Mouse (Mus musculus) embryonic facial prominence, embryonic 14.5 days (tissue): ENCODE data around the gene Mpv17l2. TPM values are rescaled to one million over a fixed set of nuclear protein-coding genes. Genes with fewer than 3 reads are reported as not detected.

Experiments
- ATAC-seq: fragments of 200-750 bp; cut with Nextera tagmentation; 2 replicates; pipeline ENCODE4 v1.8.0; 2017; ENCODE audit warnings: low read depth, moderate number of reproducible peaks, moderate TSS enrichment
- DNase-seq: peaks from one replicate; pipeline ENCODE4 v3.0.0-alpha.2; 2015; ENCODE audit warnings: low spot score
- H3K27ac ChIP-seq: fragments of 300-500 bp; sonication (generic); replicated peaks from 2 replicates; pipeline ENCODE4 v1.5.1; 2014; ENCODE audit warnings: low read depth, mild to moderate bottlenecking, low read length, moderate library complexity
- H3K27me3 ChIP-seq: fragments of 300-500 bp; sonication (generic); replicated peaks from 2 replicates; pipeline ENCODE4 v1.6.1; 2014; ENCODE audit warnings: low read length; ENCODE audit not compliant: control insufficient read depth, insufficient read depth
- H3K36me3 ChIP-seq: fragments of 300-500 bp; sonication (generic); 2 replicates; pipeline ENCODE4 v1.6.1; 2014; ENCODE audit warnings: low read length, mixed read lengths; ENCODE audit not compliant: control insufficient read depth, insufficient read depth
- H3K4me1 ChIP-seq: fragments of 300-500 bp; sonication (generic); 2 replicates; pipeline ENCODE4 v1.6.1; 2014; ENCODE audit warnings: antibody characterized with exemption, low read length; ENCODE audit not compliant: control insufficient read depth, insufficient read depth
- H3K4me2 ChIP-seq: fragments of 300-500 bp; sonication (generic); 2 replicates; pipeline ENCODE4 v1.6.1; 2014; ENCODE audit warnings: low read depth, mild to moderate bottlenecking, low read length, moderate library complexity, mixed read lengths
- H3K4me3 ChIP-seq: fragments of 300-500 bp; sonication (generic); 2 replicates; pipeline ENCODE4 v1.5.1; 2014; ENCODE audit warnings: low read depth, mild to moderate bottlenecking, low read length
- H3K9ac ChIP-seq: fragments of 300-500 bp; sonication (generic); 2 replicates; pipeline ENCODE4 v1.6.1; 2014; ENCODE audit warnings: low read depth, mild to moderate bottlenecking, low read length, moderate library complexity, mixed read lengths
- H3K9me3 ChIP-seq: fragments of 300-500 bp; sonication (generic); 2 replicates; pipeline ENCODE4 v1.6.1; 2016; ENCODE audit warnings: low read length; ENCODE audit not compliant: control insufficient read depth
- WGBS: fragments of 180-500 bp; shearing (Covaris S2); extraction: QIAGEN DNeasy Blood & Tissue Kit; methylation state at CpG from one replicate; pipeline ENCODE4 v1.1.7; 2014; 5-methylcytosine and 5-hydroxymethylcytosine counted together
- polyA plus RNA-seq: library from polyadenylated mRNA; unstranded; fragments of >200 nt; fragmentation: Nextera tagmentation; extraction: Ambion mirVana; gene quantifications from 2 replicates; pipeline ENCODE4 v1.2.1, GENCODE M21; 2014

Mpv17l2 gene
- polyA plus RNA-seq, 1 experiment from 2014 or later = 34.2 TPM

DNA sequence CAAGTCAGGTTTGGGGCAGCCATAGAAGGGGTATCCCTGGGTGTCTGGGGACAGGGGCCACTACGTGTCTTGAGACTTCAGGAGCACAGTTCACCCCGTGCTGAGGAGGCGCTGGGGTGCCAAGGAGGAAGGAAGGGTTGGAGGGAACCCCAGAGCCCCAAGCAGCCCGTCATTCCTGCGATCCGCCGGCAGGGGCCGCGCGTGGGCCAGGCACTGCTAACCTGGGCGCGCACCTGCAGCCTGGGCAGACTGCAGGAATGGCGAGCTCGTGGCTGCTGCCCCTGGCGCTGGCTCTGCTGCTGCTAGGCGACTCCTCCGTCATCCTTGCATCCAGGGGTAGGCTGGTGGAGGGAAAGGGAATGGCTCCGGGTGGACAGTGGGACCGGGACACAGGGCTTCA, 42.4 kb downstream of the Mpv17l2 start, which contains the start of gene Gm3336:
Gene Gm3336 (plus strand): TSS at position 247 of the 400 bp plus-strand sequence.
- Histone ChIP-seq H3K4me1 (no peaks in the 10 kb centered on the region), H3K36me3 (no peaks in the 10 kb centered on the region), H3K4me3 (no peak within 1 kb of the TSS), H3K4me2 (no peak within 1 kb of the TSS), H3K9me3 (no peaks in the 10 kb centered on the region), H3K27me3 (no peaks in the 10 kb centered on the region), H3K27ac (no peak within 1 kb of the TSS), H3K9ac (0 out of 2 replicates have a peak within 1 kb of the TSS, but pooled peaks have one; percentile 25)
- peak; percentile 19 for DNase-seq
- peak; percentile 32; the same call in 1 of the 2 replicates for ATAC-seq
- WGBS = 4% methylated on average over 11 of the region's 19 CpGs

DNA sequence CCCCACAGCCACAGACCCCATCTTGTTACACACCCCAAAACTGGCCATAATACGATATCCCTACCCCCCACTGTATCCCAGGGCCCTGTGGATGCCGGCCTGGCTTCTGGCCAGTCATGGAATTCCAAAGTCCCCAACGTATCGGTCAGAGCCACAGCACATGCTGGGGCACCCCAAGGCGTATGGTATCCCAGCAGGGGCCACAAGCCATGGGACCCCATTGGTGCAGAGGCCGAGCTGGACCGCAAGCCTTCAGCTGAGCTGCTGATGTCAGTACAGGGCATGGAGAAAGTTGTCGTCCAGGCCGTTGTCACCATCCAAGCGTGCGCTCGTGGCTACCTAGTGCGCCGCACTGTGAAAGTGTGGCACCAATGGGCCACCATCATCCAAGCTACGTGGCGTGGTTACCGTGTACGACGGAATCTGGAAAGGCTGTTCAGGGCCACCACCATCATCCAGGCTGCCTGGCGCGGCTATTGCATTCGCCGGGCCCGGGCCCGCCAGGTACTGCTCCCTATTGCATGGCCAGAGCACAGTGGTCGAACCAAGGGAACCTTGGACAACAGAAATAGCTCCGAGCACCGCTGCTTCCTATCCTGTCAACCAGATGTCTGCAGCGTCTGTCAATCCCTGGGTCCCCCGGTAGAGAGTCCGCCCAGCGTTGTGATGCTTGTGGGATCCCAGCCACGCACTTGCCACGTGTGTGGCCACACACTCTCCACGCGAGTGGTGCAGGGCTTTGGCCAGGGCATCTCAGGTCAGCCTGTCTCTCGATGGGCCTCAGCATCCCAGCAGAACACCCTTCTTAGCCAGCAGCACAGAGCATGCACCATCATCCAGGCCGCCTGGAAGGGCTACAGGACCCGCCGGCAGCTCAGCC, 44.0 kb downstream of the Mpv17l2 start:
- Histone ChIP-seq H3K4me3 (no peak overlapping the region), H3K9ac (no peak overlapping the region), H3K4me2 (no peak overlapping the region), H3K27me3 (no peaks in the 10 kb centered on the region), H3K4me1 (no peaks in the 10 kb centered on the region), H3K9me3 (no peaks in the 10 kb centered on the region), H3K27ac (no peak overlapping the region), H3K36me3 (no peaks in the 10 kb centered on the region)
- ATAC-seq (no peak), DNase-seq (no peak)
- 86% methylated on average over 38 of the region's 40 CpGs for WGBS

DNA sequence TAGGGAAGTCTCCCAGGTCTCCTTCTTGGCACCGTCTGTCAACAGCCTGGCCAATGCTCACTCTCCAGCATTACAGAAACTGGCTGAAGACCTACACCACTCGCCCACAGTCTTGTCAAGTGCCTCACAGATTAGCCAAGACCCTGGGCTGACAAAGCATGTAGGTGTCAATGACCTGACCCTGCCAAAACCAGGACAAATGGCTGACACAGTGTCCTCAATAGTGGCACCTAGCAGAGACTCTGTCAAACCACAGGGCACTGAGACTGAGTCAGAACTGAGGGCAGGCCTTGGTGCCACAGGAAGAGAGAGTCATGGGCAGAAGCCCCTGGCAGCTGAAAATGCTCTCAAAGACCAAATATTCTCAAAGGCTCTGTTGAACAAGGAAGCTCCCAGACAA, 45.7 kb downstream of the Mpv17l2 start:
- Histone ChIP-seq H3K9ac (no peak overlapping the region), H3K36me3 (no peaks in the 10 kb centered on the region), H3K4me1 (no peaks in the 10 kb centered on the region), H3K27ac (no peak overlapping the region), H3K4me3 (no peak overlapping the region), H3K4me2 (no peak overlapping the region), H3K27me3 (no peaks in the 10 kb centered on the region), H3K9me3 (no peaks in the 10 kb centered on the region)
- ATAC-seq (no peak), DNase-seq (no peak)
- WGBS = 77% methylated on average over 2 of the region's 2 CpGs

DNA sequence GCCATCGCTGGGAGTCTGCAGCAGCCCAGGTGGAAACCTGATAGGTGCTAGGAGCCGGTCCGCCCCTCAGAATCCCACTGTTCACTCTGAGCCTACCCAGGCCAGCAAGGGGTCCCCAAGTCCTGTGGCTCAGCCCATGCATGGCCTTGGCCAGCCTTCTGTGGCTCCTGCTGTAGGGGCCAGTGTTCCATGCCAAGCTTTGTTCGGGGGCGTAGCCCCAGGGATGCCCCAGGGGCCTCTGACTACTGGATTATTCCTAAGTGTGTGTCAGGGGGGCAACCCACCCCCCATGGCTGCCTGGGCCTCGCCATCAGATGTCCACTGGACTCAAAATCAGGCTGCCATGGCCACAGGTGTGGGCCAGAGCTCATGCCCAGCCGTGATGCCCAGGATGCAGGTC, 46.8 kb downstream of the Mpv17l2 start:
- Histone ChIP-seq H3K4me2 (no peak overlapping the region), H3K27me3 (no peaks in the 10 kb centered on the region), H3K4me3 (no peak overlapping the region), H3K4me1 (no peaks in the 10 kb centered on the region), H3K9me3 (no peaks in the 10 kb centered on the region), H3K9ac (no peak overlapping the region), H3K27ac (no peak overlapping the region), H3K36me3 (no peaks in the 10 kb centered on the region)
- WGBS = 80% methylated on average over 6 of the region's 7 CpGs
- ATAC-seq = no peak
- DNase-seq = no peak

DNA sequence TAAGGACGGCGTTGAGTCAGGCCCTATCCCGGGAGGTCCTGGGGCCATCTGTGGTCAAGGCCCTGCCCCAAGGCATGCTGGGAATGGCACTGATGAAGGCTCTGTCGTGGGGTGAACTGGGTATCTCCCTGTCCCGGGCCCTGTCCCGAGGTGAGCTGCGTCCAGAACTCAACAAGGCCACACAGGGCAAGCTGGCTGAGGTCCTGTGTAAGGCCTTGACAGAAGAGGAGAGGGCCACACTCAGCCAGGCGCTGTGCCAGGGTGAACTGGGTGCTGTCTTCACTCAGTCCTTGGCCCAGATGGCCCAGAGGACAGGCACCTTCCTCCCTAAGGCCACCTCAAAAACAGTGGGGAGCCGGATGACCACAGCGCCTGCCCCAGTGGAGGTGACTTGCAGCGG, 49.7 kb downstream of the Mpv17l2 start:
- H3K9ac ChIP-seq = no peak overlapping the region
- WGBS = 87% methylated on average over 6 of the region's 11 CpGs
- ATAC-seq = no peak

DNA sequence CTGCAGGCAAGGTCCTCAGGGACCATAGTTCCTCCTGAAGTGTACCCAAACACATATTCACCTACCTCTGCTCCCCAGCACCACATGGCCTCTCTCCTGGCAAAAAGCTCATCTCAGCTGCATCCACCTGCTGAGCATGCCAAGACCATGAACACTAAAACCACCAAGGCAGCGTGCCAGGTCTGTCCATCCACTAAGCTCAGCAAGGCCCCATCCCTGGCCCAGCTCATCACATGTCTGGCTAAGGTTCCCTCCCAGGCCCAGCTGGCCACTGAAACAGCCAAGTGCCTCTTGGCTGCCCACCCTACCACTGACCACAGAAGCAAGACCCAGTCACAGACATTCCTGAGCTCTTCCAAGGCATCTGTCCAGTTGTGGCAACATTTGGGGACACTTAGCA, 50.5 kb downstream of the Mpv17l2 start:
- ATAC-seq (no peak), DNase-seq (no peak)
- Histone ChIP-seq H3K9me3 (no peaks in the 10 kb centered on the region), H3K27ac (no peak overlapping the region), H3K27me3 (no peaks in the 10 kb centered on the region), H3K4me2 (no peak overlapping the region), H3K36me3 (no peaks in the 10 kb centered on the region), H3K4me3 (no peak overlapping the region), H3K9ac (no peak overlapping the region), H3K4me1 (no peaks in the 10 kb centered on the region)
- WGBS = 100% methylated on average over 1 of the region's 1 CpGs

More for the DNA sequence above, 49.7 kb downstream of the Mpv17l2 start:
- no peaks in the 10 kb centered on the region for H3K4me1 ChIP-seq
- no peak overlapping the region for H3K27ac ChIP-seq
- no peaks in the 10 kb centered on the region for H3K27me3 ChIP-seq
- DNase-seq = no peak
- H3K9me3 ChIP-seq = no peaks in the 10 kb centered on the region
- no peak overlapping the region for H3K4me2 ChIP-seq
- no peak overlapping the region for H3K4me3 ChIP-seq
- H3K36me3 ChIP-seq = no peaks in the 10 kb centered on the region

DNA sequence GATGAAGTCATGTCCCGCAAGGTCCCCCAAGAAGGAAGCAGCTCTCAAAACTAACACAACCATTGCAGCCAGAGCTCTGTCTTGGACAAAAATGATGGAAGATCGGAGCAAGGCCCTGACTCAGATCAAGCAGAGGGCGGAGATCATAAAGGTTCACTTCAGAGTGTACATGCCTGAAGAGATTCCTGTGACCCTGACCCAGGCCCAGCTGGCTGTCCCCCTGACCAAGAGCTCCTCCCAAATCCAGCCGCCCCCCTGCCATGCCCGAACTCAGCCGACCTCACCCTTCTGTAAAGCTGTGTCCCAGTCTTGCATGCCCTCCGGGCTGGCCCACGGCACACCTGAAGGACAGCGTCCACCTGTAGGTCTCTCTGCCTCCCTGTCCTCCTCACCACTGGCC, 51.0 kb downstream of the Mpv17l2 start:
- H3K27me3 ChIP-seq = no peaks in the 10 kb centered on the region
- no peaks in the 10 kb centered on the region for H3K36me3 ChIP-seq
- no peak overlapping the region for H3K9ac ChIP-seq
- no peaks in the 10 kb centered on the region for H3K9me3 ChIP-seq
- no peaks in the 10 kb centered on the region for H3K4me1 ChIP-seq
- no peak overlapping the region for H3K4me3 ChIP-seq
- no peak overlapping the region for H3K27ac ChIP-seq
- ATAC-seq = no peak
- H3K4me2 ChIP-seq = no peak overlapping the region
- 87% methylated on average over 8 of the region's 9 CpGs for WGBS
- DNase-seq = no peak
